Mouse (Mus musculus): ENCODE measurements at regions not wholly inside any gene's neighbourhood (a gene's known extent, or its start where the extent isn't known, plus 50 kb on each side); places are given as distances from the start of the nearest gene placed in this dataset.

- peak; percentile 82 for ATAC-seq (replicated peaks; ENCODE audit: low FRiP score)
- no peaks in the 10 kb centered on the region for H3K9me3 ChIP-seq (replicated peaks)
- H3K4me2 ChIP-seq, result peak overlapping the region; percentile 46
- peaks cover 6% of the 10 kb centered on the region; the same call in 1 of the 2 replicates for H3K4me1 ChIP-seq
- H3K27me3 ChIP-seq, result no peaks in the 10 kb centered on the region
- H3K9ac ChIP-seq, result no peak overlapping the region
- H3K4me3 ChIP-seq (replicated peaks), result no peak overlapping the region
- WGBS, result 6% methylated on average over 13 of the region's 13 CpGs
- H3K36me3 ChIP-seq, result no peaks in the 10 kb centered on the region
- no peak overlapping the region for H3K27ac ChIP-seq
Observed at GRCm38 (mm10) chr16:76896305-76896704, 117.2 kb upstream of the Usp25 start.

- H3K36me3 ChIP-seq, result no peaks in the 10 kb centered on the region
- 52% methylated on average over 5 of the region's 5 CpGs for WGBS
- H3K27me3 ChIP-seq, result no peaks in the 10 kb centered on the region
- H3K4me1 ChIP-seq, result peaks cover 6% of the 10 kb centered on the region; the same call in 1 of the 2 replicates
- no peak overlapping the region for H3K27ac ChIP-seq
- no peak overlapping the region for H3K9ac ChIP-seq
- ATAC-seq (replicated peaks; ENCODE audit: low FRiP score), result no peak; the same call in 1 of the 2 replicates
- no peak overlapping the region for H3K4me2 ChIP-seq
- no peaks in the 10 kb centered on the region for H3K9me3 ChIP-seq (replicated peaks)
- no peak overlapping the region for H3K4me3 ChIP-seq (replicated peaks)
Observed at GRCm38 (mm10) chr16:76895781-76896180, 117.7 kb upstream of the Usp25 start.

GRCm38 (mm10) chr16:76878576-76878975 is 134.9 kb upstream of the Usp25 start:
- no peaks in the 10 kb centered on the region for H3K36me3 ChIP-seq
- no peak overlapping the region for H3K27ac ChIP-seq
- 81% methylated on average over 2 of the region's 2 CpGs for WGBS
- no peak for ATAC-seq (replicated peaks; ENCODE audit: low FRiP score)
- no peaks in the 10 kb centered on the region for H3K9me3 ChIP-seq (replicated peaks)
- H3K4me3 ChIP-seq (replicated peaks), result no peak overlapping the region
- no peaks in the 10 kb centered on the region for H3K4me1 ChIP-seq
- H3K9ac ChIP-seq, result no peak overlapping the region
- no peaks in the 10 kb centered on the region for H3K27me3 ChIP-seq
- H3K4me2 ChIP-seq, result no peak overlapping the region

- Histone ChIP-seq H3K36me3 (no peaks in the 10 kb centered on the region), H3K27me3 (no peaks in the 10 kb centered on the region), H3K27ac (no peak overlapping the region), H3K4me2 (no peak overlapping the region), H3K9ac (no peak overlapping the region), H3K9me3 (replicated peaks) (no peaks in the 10 kb centered on the region), H3K4me1 (no peaks in the 10 kb centered on the region), H3K4me3 (replicated peaks) (no peak overlapping the region)
- no peak for ATAC-seq (replicated peaks; ENCODE audit: low FRiP score)
- 84% methylated on average over 3 of the region's 3 CpGs for WGBS
Observed at GRCm38 (mm10) chr16:76875397-76876018, 138.0 kb upstream of the Usp25 start.

GRCm38 (mm10) chr16:76866465-76866802 is 147.1 kb upstream of the Usp25 start:
- no peak overlapping the region for H3K27ac ChIP-seq
- 0 out of 2 replicates have a peak, but pooled peaks have one; percentile 31 for ATAC-seq (replicated peaks; ENCODE audit: low FRiP score)
- H3K9ac ChIP-seq, result no peak overlapping the region
- no peak overlapping the region for H3K4me3 ChIP-seq (replicated peaks)
- 36% methylated on average over 4 of the region's 4 CpGs for WGBS
- H3K4me1 ChIP-seq, result peaks cover 7% of the 10 kb centered on the region; the same call in 1 of the 2 replicates
- no peaks in the 10 kb centered on the region for H3K27me3 ChIP-seq
- H3K9me3 ChIP-seq (replicated peaks), result no peaks in the 10 kb centered on the region
- H3K4me2 ChIP-seq, result no peak overlapping the region
- no peaks in the 10 kb centered on the region for H3K36me3 ChIP-seq

- ATAC-seq (replicated peaks; ENCODE audit: low FRiP score), result peak; percentile 77; the same call in 1 of the 2 replicates
- Histone ChIP-seq H3K4me2 (peak overlapping the region; percentile 48), H3K9me3 (replicated peaks) (no peaks in the 10 kb centered on the region), H3K4me3 (replicated peaks) (peak overlapping the region; percentile 25), H3K4me1 (peaks cover 7% of the 10 kb centered on the region; the same call in 1 of the 2 replicates), H3K27me3 (no peaks in the 10 kb centered on the region), H3K9ac (no peak overlapping the region), H3K36me3 (no peaks in the 10 kb centered on the region), H3K27ac (no peak overlapping the region)
- 18% methylated on average over 7 of the region's 12 CpGs for WGBS
Observed at GRCm38 (mm10) chr16:76865731-76866464, 147.6 kb upstream of the Usp25 start.

GRCm38 (mm10) chr16:76864392-76864791 is 149.1 kb upstream of the Usp25 start:
- no peak overlapping the region for H3K4me3 ChIP-seq (replicated peaks)
- 93% methylated on average over 3 of the region's 3 CpGs for WGBS
- H3K4me1 ChIP-seq, result peaks cover 7% of the 10 kb centered on the region; the same call in 1 of the 2 replicates
- no peaks in the 10 kb centered on the region for H3K9me3 ChIP-seq (replicated peaks)
- H3K36me3 ChIP-seq, result no peaks in the 10 kb centered on the region
- H3K9ac ChIP-seq, result no peak overlapping the region
- no peak for ATAC-seq (replicated peaks; ENCODE audit: low FRiP score)
- H3K27ac ChIP-seq, result no peak overlapping the region
- no peak overlapping the region for H3K4me2 ChIP-seq
- H3K27me3 ChIP-seq, result no peaks in the 10 kb centered on the region

GRCm38 (mm10) chr16:76855797-76856196 is 157.7 kb upstream of the Usp25 start:
- WGBS, result 86% methylated on average over 2 of the region's 2 CpGs
- no peaks in the 10 kb centered on the region for H3K36me3 ChIP-seq
- H3K4me2 ChIP-seq, result no peak overlapping the region
- ATAC-seq (replicated peaks; ENCODE audit: low FRiP score), result no peak
- no peaks in the 10 kb centered on the region for H3K27me3 ChIP-seq
- no peak overlapping the region for H3K4me3 ChIP-seq (replicated peaks)
- no peaks in the 10 kb centered on the region for H3K9me3 ChIP-seq (replicated peaks)
- H3K9ac ChIP-seq, result no peak overlapping the region
- no peak overlapping the region for H3K27ac ChIP-seq
- H3K4me1 ChIP-seq, result no peaks in the 10 kb centered on the region

- H3K27ac ChIP-seq, result no peak overlapping the region
- H3K4me3 ChIP-seq (replicated peaks), result no peak overlapping the region
- no peak overlapping the region for H3K4me2 ChIP-seq
- ATAC-seq (replicated peaks; ENCODE audit: low FRiP score), result no peak
- no peaks in the 10 kb centered on the region for H3K27me3 ChIP-seq
- no peaks in the 10 kb centered on the region for H3K4me1 ChIP-seq
- H3K36me3 ChIP-seq, result no peaks in the 10 kb centered on the region
- H3K9me3 ChIP-seq (replicated peaks), result no peaks in the 10 kb centered on the region
- 78% methylated on average over 3 of the region's 3 CpGs for WGBS
- no peak overlapping the region for H3K9ac ChIP-seq
Observed at GRCm38 (mm10) chr16:76851396-76851795, 162.1 kb upstream of the Usp25 start.

- ATAC-seq (replicated peaks; ENCODE audit: low FRiP score), result no peak
- no peaks in the 10 kb centered on the region for H3K4me1 ChIP-seq
Observed at GRCm38 (mm10) chr16:76837450-76837849, 176.1 kb upstream of the Usp25 start.

GRCm38 (mm10) chr16:76830371-76830770 is 183.1 kb upstream of the Usp25 start:
- Histone ChIP-seq H3K27me3 (no peaks in the 10 kb centered on the region), H3K36me3 (no peaks in the 10 kb centered on the region), H3K4me3 (replicated peaks) (no peak overlapping the region), H3K4me1 (no peaks in the 10 kb centered on the region), H3K27ac (peak overlapping the region; percentile 76), H3K9ac (no peak overlapping the region), H3K4me2 (no peak overlapping the region), H3K9me3 (replicated peaks) (0 out of 2 replicates have a peak, but pooled peaks cover 6% of the 10 kb centered on the region)
- peak; percentile 56; the same call in 1 of the 2 replicates for ATAC-seq (replicated peaks; ENCODE audit: low FRiP score)
- WGBS, result 28% methylated on average over 3 of the region's 3 CpGs

More at GRCm38 (mm10) chr16:76837450-76837849, 176.1 kb upstream of the Usp25 start:
- H3K4me3 ChIP-seq (replicated peaks), result no peak overlapping the region
- H3K4me2 ChIP-seq, result no peak overlapping the region
- no peaks in the 10 kb centered on the region for H3K27me3 ChIP-seq
- no peak overlapping the region for H3K9ac ChIP-seq
- H3K27ac ChIP-seq, result no peak overlapping the region
- H3K36me3 ChIP-seq, result no peaks in the 10 kb centered on the region
- no peaks in the 10 kb centered on the region for H3K9me3 ChIP-seq (replicated peaks)
- 84% methylated on average over 4 of the region's 4 CpGs for WGBS

- Histone ChIP-seq H3K36me3 (no peaks in the 10 kb centered on the region), H3K27me3 (no peaks in the 10 kb centered on the region), H3K27ac (no peak overlapping the region), H3K4me1 (no peaks in the 10 kb centered on the region), H3K4me2 (no peak overlapping the region), H3K9me3 (replicated peaks) (0 out of 2 replicates have a peak, but pooled peaks cover 6% of the 10 kb centered on the region), H3K4me3 (replicated peaks) (no peak overlapping the region), H3K9ac (no peak overlapping the region)
- ATAC-seq (replicated peaks; ENCODE audit: low FRiP score), result no peak
- WGBS, result 84% methylated on average over 7 of the region's 7 CpGs
Observed at GRCm38 (mm10) chr16:76827674-76828441, 185.6 kb upstream of the Usp25 start.

All from kidney, embryonic 15.5 days (tissue).